Mouse (Mus musculus): Measurements from ENCODE around the gene Cxcr2. TPM values are rescaled to one million over a fixed set of nuclear protein-coding genes. Genes with fewer than 3 reads are reported as not detected.
A peak's percentile ranks its signal among the peaks of the same experiment; 100 is the strongest.

Cxcr2 gene
- under 1 TPM; 0.14 to 0.17 TPM for total RNA-seq (2021)

- no peak for DNase-seq
- intact Hi-C loops (cut with DNase I) = no loop called here
These were observed at the start of gene Cxcr2 for GRCm38 (mm10) chr1:74153461-74154184. Cxcr2 (plus strand) TSS chr1:74153989.

- peak; percentile 79 to 89 for DNase-seq
- intact Hi-C loops (cut with DNase I) = loop anchor here (2.0 kb wide), 1 partner anchor 15 kb away; no protein-coding TSS in a partner anchor
These were observed 48.1 kb upstream of the Cxcr2 start for GRCm38 (mm10) chr1:74105660-74106059.

GRCm38 (mm10) chr1:74106214-74106613 lies 47.6 kb upstream of the Cxcr2 start:
- intact Hi-C loops (cut with DNase I) = no loop called here
- DNase-seq = no peak

GRCm38 (mm10) chr1:74107931-74108618 lies 45.7 kb upstream of the Cxcr2 start:
- peak in 1 of 2 experiments; percentile 60 for DNase-seq
- intact Hi-C loops (cut with DNase I) = no loop called here

- no peak for DNase-seq
- intact Hi-C loops (cut with DNase I) = no loop called here
These were observed 44.1 kb upstream of the Cxcr2 start for GRCm38 (mm10) chr1:74109670-74110069.

GRCm38 (mm10) chr1:74110932-74111695 lies 42.7 kb upstream of the Cxcr2 start:
- intact Hi-C loops (cut with DNase I) = no loop called here
- DNase-seq = no peak

GRCm38 (mm10) chr1:74111696-74112030 lies 42.1 kb upstream of the Cxcr2 start:
- intact Hi-C loops (cut with DNase I) = no loop called here
- no peak for DNase-seq

- intact Hi-C loops (cut with DNase I) = no loop called here
- no peak for DNase-seq
These were observed 40.7 kb upstream of the Cxcr2 start for GRCm38 (mm10) chr1:74113071-74113470.

GRCm38 (mm10) chr1:74117876-74118275 lies 35.9 kb upstream of the Cxcr2 start:
- intact Hi-C loops (cut with DNase I) = no loop called here
- DNase-seq = peak in 1 of 2 experiments; percentile 67

GRCm38 (mm10) chr1:74119115-74119514 lies 34.7 kb upstream of the Cxcr2 start:
- intact Hi-C loops (cut with DNase I) = no loop called here
- DNase-seq = peak; percentile 77 to 82

- intact Hi-C loops (cut with DNase I) = loop anchor here (2.0 kb wide), 1 partner anchor 16 kb away; no protein-coding TSS in a partner anchor
- no peak for DNase-seq
These were observed 32.7 kb upstream of the Cxcr2 start for GRCm38 (mm10) chr1:74121138-74121537.

- peak; percentile 80 to 83 for DNase-seq
- intact Hi-C loops (cut with DNase I) = loop anchor here (2.0 kb wide), 1 partner anchor 17 kb away; no protein-coding TSS in a partner anchor
These were observed 31.8 kb upstream of the Cxcr2 start for GRCm38 (mm10) chr1:74121821-74122576.

GRCm38 (mm10) chr1:74123215-74123614 lies 30.6 kb upstream of the Cxcr2 start:
- no peak for DNase-seq

GRCm38 (mm10) chr1:74124021-74124981 lies 29.5 kb upstream of the Cxcr2 start, which contains the start of gene Tns1:
Tns1 (minus strand) TSS chr1:74124449.
- intact Hi-C loops (cut with DNase I) = no loop called here
- peak; percentile 68 to 75 for DNase-seq

More at GRCm38 (mm10) chr1:74123215-74123614, 30.6 kb upstream of the Cxcr2 start:
- intact Hi-C loops (cut with DNase I) = no loop called here

GRCm38 (mm10) chr1:74124991-74125552 lies 28.7 kb upstream of the Cxcr2 start, which contains the start of gene Rufy4:
Rufy4 (plus strand) TSS chr1:74125541.
- DNase-seq = peak; percentile 83 to 86
- intact Hi-C loops (cut with DNase I) = loop anchor here (1.0 to 5.0 kb wide), 3 partner anchors 42 to 224 kb away; no protein-coding TSS in a partner anchor

- DNase-seq = no peak
- intact Hi-C loops (cut with DNase I) = no loop called here
These were observed 22.7 kb upstream of the Cxcr2 start for GRCm38 (mm10) chr1:74130883-74131659.

GRCm38 (mm10) chr1:74132011-74132410 lies 21.8 kb upstream of the Cxcr2 start:
- intact Hi-C loops (cut with DNase I) = no loop called here
- no peak for DNase-seq

- no peak for DNase-seq
- intact Hi-C loops (cut with DNase I) = no loop called here
These were observed 19.8 kb upstream of the Cxcr2 start for GRCm38 (mm10) chr1:74133954-74134353.
